Mouse (Mus musculus): ENCODE measurements at regions not wholly inside any gene's neighbourhood (a gene's known extent, or its start where the extent isn't known, plus 50 kb on each side); places are given as distances from the start of the nearest gene placed in this dataset.

DNA sequence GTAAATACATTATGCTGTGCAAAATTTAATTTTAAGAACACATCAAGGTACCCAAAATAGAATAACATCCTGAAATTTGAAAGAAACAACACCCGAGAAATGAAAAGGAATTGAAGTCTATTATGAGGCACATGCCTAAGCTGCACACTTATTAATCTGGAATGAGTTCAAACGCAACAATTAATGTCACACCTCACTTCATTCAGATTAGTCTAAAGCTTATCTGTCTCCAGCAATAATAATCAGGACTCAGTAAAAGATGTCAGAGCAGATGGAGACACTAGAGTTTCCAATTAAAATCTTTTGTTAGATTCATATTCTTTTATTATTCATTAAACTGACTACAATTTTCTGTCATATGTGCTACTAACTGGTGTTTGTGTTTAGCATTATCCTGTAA is 308.2 kb upstream of the Ccdc54 start:
- H3K27ac ChIP-seq (ENCODE audit: low read depth, low read length) = no peak overlapping the region
- no peak overlapping the region for H3K4me2 ChIP-seq (ENCODE audit: low read depth, low read length, poor library complexity, severe bottlenecking)
- DNase-seq (ENCODE audit: low spot score) = no peak
- H3K36me3 ChIP-seq (ENCODE audit: insufficient read depth, low read length) = no peaks in the 10 kb centered on the region
- no peaks in the 10 kb centered on the region for H3K27me3 ChIP-seq (ENCODE audit: insufficient read depth, low read length)
- H3K9me3 ChIP-seq (ENCODE audit: low read length) = no peaks in the 10 kb centered on the region
- TF ChIP-seq CTCF (IDR thresholded peaks at IDR 0.05) = no peak
- no peak for ATAC-seq (ENCODE audit: low FRiP score)
- no peak overlapping the region for H3K9ac ChIP-seq (replicated peaks; ENCODE audit: low read length, poor library complexity, severe bottlenecking)
- 58% methylated on average over 2 of the region's 2 CpGs for WGBS
- H3K4me1 ChIP-seq (ENCODE audit: insufficient read depth, low read length) = no peaks in the 10 kb centered on the region
- no peak overlapping the region for H3K4me3 ChIP-seq (ENCODE audit: low read depth, low read length)

DNA sequence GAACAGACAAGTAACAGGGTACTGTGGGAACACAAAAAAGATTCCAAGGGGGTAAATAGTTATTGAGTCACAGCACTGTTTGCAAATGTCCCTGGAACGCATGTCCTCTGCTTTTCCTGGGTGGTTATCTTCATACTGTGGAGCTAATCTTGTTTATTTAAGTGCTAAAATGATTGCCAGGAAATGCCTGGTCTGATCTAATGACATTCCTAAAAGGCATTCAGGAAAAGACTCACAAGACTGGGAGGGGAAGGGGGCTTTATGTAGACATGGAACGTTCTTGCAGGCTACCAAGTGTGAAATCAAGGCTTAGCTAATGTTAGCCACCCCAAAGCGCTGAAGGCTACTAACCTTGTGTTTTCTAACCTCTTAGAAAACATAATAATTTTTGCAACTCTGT is 287.0 kb upstream of the Ccdc54 start:
- no peak overlapping the region for H3K4me3 ChIP-seq (ENCODE audit: low read depth, low read length)
- WGBS = 60% methylated on average over 3 of the region's 3 CpGs
- TF ChIP-seq CTCF (IDR thresholded peaks at IDR 0.05) = no peak
- H3K4me2 ChIP-seq (ENCODE audit: low read depth, low read length, poor library complexity, severe bottlenecking) = no peak overlapping the region
- no peaks in the 10 kb centered on the region for H3K4me1 ChIP-seq (ENCODE audit: insufficient read depth, low read length)
- H3K9ac ChIP-seq (replicated peaks; ENCODE audit: low read length, poor library complexity, severe bottlenecking) = no peak overlapping the region
- H3K27me3 ChIP-seq (ENCODE audit: insufficient read depth, low read length) = no peaks in the 10 kb centered on the region
- H3K36me3 ChIP-seq (ENCODE audit: insufficient read depth, low read length) = no peaks in the 10 kb centered on the region
- no peak for DNase-seq (ENCODE audit: low spot score)
- no peaks in the 10 kb centered on the region for H3K9me3 ChIP-seq (ENCODE audit: low read length)
- no peak for ATAC-seq (ENCODE audit: low FRiP score)
- no peak overlapping the region for H3K27ac ChIP-seq (ENCODE audit: low read depth, low read length)

- DNase-seq (ENCODE audit: low spot score) (no peak), ATAC-seq (ENCODE audit: low FRiP score) (no peak)
- H3K9me3 ChIP-seq (ENCODE audit: low read length) = no peaks in the 10 kb centered on the region
- no peaks in the 10 kb centered on the region for H3K27me3 ChIP-seq (ENCODE audit: insufficient read depth, low read length)
- H3K9ac ChIP-seq (replicated peaks; ENCODE audit: low read length, poor library complexity, severe bottlenecking) = no peak overlapping the region
- no peaks in the 10 kb centered on the region for H3K36me3 ChIP-seq (ENCODE audit: insufficient read depth, low read length)
- no peaks in the 10 kb centered on the region for H3K4me1 ChIP-seq (ENCODE audit: insufficient read depth, low read length)
- no peak overlapping the region for H3K27ac ChIP-seq (ENCODE audit: low read depth, low read length)
- H3K4me3 ChIP-seq (ENCODE audit: low read depth, low read length) = no peak overlapping the region
- H3K4me2 ChIP-seq (ENCODE audit: low read depth, low read length, poor library complexity, severe bottlenecking) = no peak overlapping the region
- WGBS = 76% methylated on average over 4 of the region's 4 CpGs
- TF ChIP-seq CTCF (IDR thresholded peaks at IDR 0.05) = no peak
These were observed 280.4 kb upstream of the Ccdc54 start for GRCm38 (mm10) chr16:50871318-50871717.

DNA sequence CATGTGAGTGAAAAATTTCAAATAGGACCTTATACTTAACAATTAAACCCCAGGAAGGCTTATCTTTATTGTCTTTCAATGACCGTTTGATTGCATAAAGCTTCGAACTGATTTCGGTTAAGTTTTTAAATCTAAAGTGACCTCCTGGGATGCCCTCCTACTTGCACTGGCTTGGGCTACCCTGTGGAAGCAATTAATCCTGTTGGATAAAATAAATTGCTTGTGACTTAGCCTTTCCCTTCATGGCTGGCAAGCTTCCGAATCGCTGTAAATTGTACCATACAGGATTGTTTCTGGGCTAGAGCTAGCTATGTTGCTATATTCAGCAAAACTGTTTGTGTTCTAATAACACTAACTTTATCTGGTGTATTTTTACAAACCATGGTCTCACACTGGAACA is 272.6 kb upstream of the Ccdc54 start:
- H3K4me2 ChIP-seq (ENCODE audit: low read depth, low read length, poor library complexity, severe bottlenecking) = no peak overlapping the region
- ATAC-seq (ENCODE audit: low FRiP score) = no peak
- no peaks in the 10 kb centered on the region for H3K36me3 ChIP-seq (ENCODE audit: insufficient read depth, low read length)
- no peak for DNase-seq (ENCODE audit: low spot score)
- TF ChIP-seq CTCF (IDR thresholded peaks at IDR 0.05) = no peak
- 51% methylated on average over 5 of the region's 5 CpGs for WGBS
- H3K27me3 ChIP-seq (ENCODE audit: insufficient read depth, low read length) = no peaks in the 10 kb centered on the region
- no peaks in the 10 kb centered on the region for H3K9me3 ChIP-seq (ENCODE audit: low read length)
- H3K4me3 ChIP-seq (ENCODE audit: low read depth, low read length) = no peak overlapping the region
- H3K27ac ChIP-seq (ENCODE audit: low read depth, low read length) = no peak overlapping the region
- H3K9ac ChIP-seq (replicated peaks; ENCODE audit: low read length, poor library complexity, severe bottlenecking) = no peak overlapping the region
- H3K4me1 ChIP-seq (ENCODE audit: insufficient read depth, low read length) = no peaks in the 10 kb centered on the region

GRCm38 (mm10) chr16:50859513-50859912 is 268.6 kb upstream of the Ccdc54 start:
- Histone ChIP-seq H3K36me3 (ENCODE audit: insufficient read depth, low read length) (no peaks in the 10 kb centered on the region), H3K4me1 (ENCODE audit: insufficient read depth, low read length) (no peaks in the 10 kb centered on the region), H3K27me3 (ENCODE audit: insufficient read depth, low read length) (no peaks in the 10 kb centered on the region), H3K9me3 (ENCODE audit: low read length) (no peaks in the 10 kb centered on the region), H3K9ac (replicated peaks; ENCODE audit: low read length, poor library complexity, severe bottlenecking) (no peak overlapping the region), H3K27ac (ENCODE audit: low read depth, low read length) (no peak overlapping the region), H3K4me2 (ENCODE audit: low read depth, low read length, poor library complexity, severe bottlenecking) (no peak overlapping the region), H3K4me3 (ENCODE audit: low read depth, low read length) (no peak overlapping the region)
- 90% methylated on average over 1 of the region's 1 CpGs for WGBS
- ATAC-seq (ENCODE audit: low FRiP score) = no peak
- DNase-seq (ENCODE audit: low spot score) = no peak
- TF ChIP-seq CTCF (IDR thresholded peaks at IDR 0.05) = no peak

DNA sequence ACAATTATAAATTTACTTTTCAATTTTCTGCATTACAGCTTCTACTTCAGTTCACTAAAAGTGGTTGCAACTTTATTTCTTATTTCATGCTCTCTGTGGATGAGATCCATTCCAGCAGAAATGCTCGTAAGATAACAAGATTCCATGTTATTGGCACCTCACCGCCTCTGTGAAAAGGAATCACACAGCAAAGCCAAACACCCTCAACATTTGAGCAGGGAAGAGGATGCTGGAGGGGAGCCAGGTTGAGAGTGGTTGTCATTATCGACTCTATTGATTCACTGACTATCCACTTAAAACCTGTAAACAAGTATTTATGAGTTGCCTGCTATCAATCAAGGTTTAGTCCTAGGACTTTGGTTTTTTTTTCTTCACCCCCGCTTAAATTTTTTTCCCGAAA is 261.1 kb upstream of the Ccdc54 start:
- H3K27ac ChIP-seq (ENCODE audit: low read depth, low read length) = no peak overlapping the region
- H3K27me3 ChIP-seq (ENCODE audit: insufficient read depth, low read length) = no peaks in the 10 kb centered on the region
- no peak overlapping the region for H3K9ac ChIP-seq (replicated peaks; ENCODE audit: low read length, poor library complexity, severe bottlenecking)
- WGBS = 81% methylated on average over 5 of the region's 5 CpGs
- no peaks in the 10 kb centered on the region for H3K36me3 ChIP-seq (ENCODE audit: insufficient read depth, low read length)
- H3K4me1 ChIP-seq (ENCODE audit: insufficient read depth, low read length) = no peaks in the 10 kb centered on the region
- TF ChIP-seq CTCF (IDR thresholded peaks at IDR 0.05) = no peak
- DNase-seq (ENCODE audit: low spot score) (no peak), ATAC-seq (ENCODE audit: low FRiP score) (no peak)
- no peaks in the 10 kb centered on the region for H3K9me3 ChIP-seq (ENCODE audit: low read length)
- no peak overlapping the region for H3K4me2 ChIP-seq (ENCODE audit: low read depth, low read length, poor library complexity, severe bottlenecking)
- no peak overlapping the region for H3K4me3 ChIP-seq (ENCODE audit: low read depth, low read length)

DNA sequence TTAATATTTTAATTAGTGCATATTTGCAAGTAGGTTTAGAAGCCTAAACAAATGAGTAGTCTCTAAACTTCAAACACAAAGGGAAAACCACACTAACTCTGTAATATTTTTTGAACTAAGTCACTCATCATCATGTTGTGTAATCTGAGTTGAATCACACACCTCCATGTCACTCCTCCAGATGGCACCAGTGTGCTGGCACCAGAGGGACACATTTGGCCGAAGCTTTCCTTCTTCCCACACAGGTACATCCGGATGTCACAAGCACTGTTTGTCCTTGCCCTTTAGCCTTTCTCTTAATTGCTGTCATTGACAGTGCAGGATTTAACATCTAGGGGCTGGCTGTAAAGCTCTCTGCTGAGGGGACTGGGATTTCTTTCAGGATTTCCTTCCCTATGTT is 256.7 kb upstream of the Ccdc54 start:
- Histone ChIP-seq H3K9me3 (ENCODE audit: low read length) (no peaks in the 10 kb centered on the region), H3K4me2 (ENCODE audit: low read depth, low read length, poor library complexity, severe bottlenecking) (no peak overlapping the region), H3K36me3 (ENCODE audit: insufficient read depth, low read length) (no peaks in the 10 kb centered on the region), H3K4me3 (ENCODE audit: low read depth, low read length) (no peak overlapping the region), H3K4me1 (ENCODE audit: insufficient read depth, low read length) (no peaks in the 10 kb centered on the region), H3K9ac (replicated peaks; ENCODE audit: low read length, poor library complexity, severe bottlenecking) (no peak overlapping the region), H3K27ac (ENCODE audit: low read depth, low read length) (no peak overlapping the region), H3K27me3 (ENCODE audit: insufficient read depth, low read length) (no peaks in the 10 kb centered on the region)
- DNase-seq (ENCODE audit: low spot score) (peak; percentile 45), ATAC-seq (ENCODE audit: low FRiP score) (no peak)
- WGBS = 61% methylated on average over 2 of the region's 2 CpGs
- TF ChIP-seq CTCF (IDR thresholded peaks at IDR 0.05) = peak; percentile 62

Measured in midbrain, postnatal 0 days (tissue).